Mouse (Mus musculus) heart, adult 2 months (tissue): ENCODE results near the gene Anks1b.

Experiments used
- CTCF ChIP-seq: fragments of 200-600 bp; IDR thresholded peaks from 2 replicates; pipeline ENCODE4 v1.8.1; 2022; ENCODE audit warnings: antibody characterized with exemption, mild to moderate bottlenecking, moderate library complexity
- POLR2A ChIP-seq: fragments of 200-500 bp; IDR thresholded peaks from 2 replicates; pipeline ENCODE4 v1.6.1; 2011; ENCODE audit warnings: mild to moderate bottlenecking, low read depth, low read length, control low read depth; ENCODE audit not compliant: insufficient read depth

GRCm38 (mm10) chr10:89855251-89855875, 17.9 kb upstream of the Anks1b start:
- TF ChIP-seq CTCF: no peak
- no peak for TF ChIP-seq POLR2A
